Mouse (Mus musculus): ENCODE measurements around the gene Tgfb2. TPM values are rescaled to one million over a fixed set of nuclear protein-coding genes. Genes with fewer than 3 reads are reported as not detected.

Tgfb2 gene
- 26.1 TPM for polyA plus RNA-seq (2014; fragmentation: Illumina TruSeq; extraction: RNeasy Lipid Tissue Mini Kit (QIAGEN cat#74804))

GRCm38 (mm10) chr1:186705915-186706248, at the start of gene Tgfb2:
Gene Tgfb2, minus strand, starts transcription at chr1:186705989.

GRCm38 (mm10) chr1:186748724-186749653, 43.2 kb upstream of the Tgfb2 start, which contains the start of gene Rrp15:
Gene Rrp15, minus strand, starts transcription at chr1:186749358.

Other genes with a start within 250 kb of the Tgfb2 start
- 20.9 TPM for gene Rrp15, start 43.4 kb upstream of the Tgfb2 start, polyA plus RNA-seq (2014; fragmentation: Illumina TruSeq; extraction: RNeasy Lipid Tissue Mini Kit (QIAGEN cat#74804))

Measured in ovary, adult 10 weeks (tissue).